Mouse (Mus musculus): ENCODE measurements around the gene Sdccag8. TPM values are rescaled to one million over a fixed set of nuclear protein-coding genes. Genes with fewer than 3 reads are reported as not detected.

Gene Sdccag8
- polyA plus RNA-seq, 1 experiment from 2014 or later, result 28.8 TPM

- no peaks in the 10 kb centered on the region for H3K27me3 ChIP-seq
- H3K36me3 ChIP-seq (ENCODE audit: poor library complexity, severe bottlenecking), result no peaks in the 10 kb centered on the region
- ATAC-seq, result no peak
- H3K9me3 ChIP-seq (replicated peaks), result no peaks in the 10 kb centered on the region
- 89% methylated on average over 2 of the region's 2 CpGs for WGBS
- no peak overlapping the region for H3K4me2 ChIP-seq
- no peak overlapping the region for H3K9ac ChIP-seq
- H3K4me3 ChIP-seq, result no peak overlapping the region
- H3K4me1 ChIP-seq, result peaks cover 20% of the 10 kb centered on the region
- no peak overlapping the region for H3K27ac ChIP-seq
Observed at GRCm38 (mm10) chr1:176818147-176818546, 3.7 kb downstream of the Sdccag8 start.

DNA sequence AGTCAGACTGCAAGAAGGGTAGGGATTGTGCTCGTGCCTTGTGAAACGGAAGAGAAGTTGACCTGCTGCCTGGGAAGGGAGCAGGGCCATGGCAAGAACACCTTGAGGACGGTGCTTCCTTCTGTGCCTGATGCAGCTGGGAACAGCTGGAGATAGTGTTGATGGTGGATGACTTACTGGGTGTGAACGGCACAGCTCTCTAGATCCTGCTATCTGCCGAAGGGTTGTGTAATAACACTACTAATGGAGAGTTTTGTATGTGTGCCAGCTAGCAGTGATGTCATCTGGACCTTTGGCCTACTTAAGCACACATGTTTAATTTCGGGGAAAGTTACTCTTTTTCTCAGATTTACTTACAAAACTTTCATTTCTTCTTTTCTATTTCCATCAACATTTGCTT, 4.3 kb downstream of the Sdccag8 start:
- H3K4me3 ChIP-seq, result no peak overlapping the region
- no peaks in the 10 kb centered on the region for H3K36me3 ChIP-seq (ENCODE audit: poor library complexity, severe bottlenecking)
- H3K4me1 ChIP-seq, result peaks cover 20% of the 10 kb centered on the region
- 74% methylated on average over 6 of the region's 6 CpGs for WGBS
- H3K9me3 ChIP-seq (replicated peaks), result no peaks in the 10 kb centered on the region
- ATAC-seq, result no peak
- H3K27ac ChIP-seq, result no peak overlapping the region
- no peak overlapping the region for H3K4me2 ChIP-seq
- H3K27me3 ChIP-seq, result no peaks in the 10 kb centered on the region
- no peak overlapping the region for H3K9ac ChIP-seq

- no peak for ATAC-seq
- no peak overlapping the region for H3K4me3 ChIP-seq
- H3K4me2 ChIP-seq, result no peak overlapping the region
- peaks cover 9% of the 10 kb centered on the region; the same call in 1 of the 2 replicates for H3K4me1 ChIP-seq
- no peaks in the 10 kb centered on the region for H3K27me3 ChIP-seq
- 0 out of 2 replicates have a peak, but pooled peaks cover 4% of the 10 kb centered on the region for H3K36me3 ChIP-seq (ENCODE audit: poor library complexity, severe bottlenecking)
- no peaks in the 10 kb centered on the region for H3K9me3 ChIP-seq (replicated peaks)
- WGBS, result 68% methylated on average over 1 of the region's 1 CpGs
- H3K9ac ChIP-seq, result no peak overlapping the region
- H3K27ac ChIP-seq, result 0 out of 2 replicates have a peak overlapping the region, but pooled peaks have one; percentile 16
Observed at GRCm38 (mm10) chr1:176821929-176822328, 7.5 kb downstream of the Sdccag8 start.

GRCm38 (mm10) chr1:176822949-176823348, 8.5 kb downstream of the Sdccag8 start:
- 90% methylated on average over 4 of the region's 4 CpGs for WGBS
- Histone ChIP-seq H3K9ac (no peak overlapping the region), H3K4me2 (no peak overlapping the region), H3K36me3 (ENCODE audit: poor library complexity, severe bottlenecking) (0 out of 2 replicates have a peak, but pooled peaks cover 4% of the 10 kb centered on the region), H3K27ac (no peak overlapping the region), H3K4me1 (peaks cover 9% of the 10 kb centered on the region; the same call in 1 of the 2 replicates), H3K27me3 (no peaks in the 10 kb centered on the region), H3K9me3 (replicated peaks) (no peaks in the 10 kb centered on the region), H3K4me3 (no peak overlapping the region)
- ATAC-seq, result no peak

- H3K9me3 ChIP-seq (replicated peaks), result no peaks in the 10 kb centered on the region
- no peak overlapping the region for H3K27ac ChIP-seq
- H3K9ac ChIP-seq, result no peak overlapping the region
- H3K4me1 ChIP-seq, result peaks cover 9% of the 10 kb centered on the region; the same call in 1 of the 2 replicates
- no peaks in the 10 kb centered on the region for H3K27me3 ChIP-seq
- 93% methylated on average over 8 of the region's 8 CpGs for WGBS
- ATAC-seq, result no peak
- H3K4me3 ChIP-seq, result no peak overlapping the region
- H3K36me3 ChIP-seq (ENCODE audit: poor library complexity, severe bottlenecking), result 0 out of 2 replicates have a peak, but pooled peaks cover 4% of the 10 kb centered on the region
- no peak overlapping the region for H3K4me2 ChIP-seq
Observed at GRCm38 (mm10) chr1:176823889-176824288, 9.4 kb downstream of the Sdccag8 start.

DNA sequence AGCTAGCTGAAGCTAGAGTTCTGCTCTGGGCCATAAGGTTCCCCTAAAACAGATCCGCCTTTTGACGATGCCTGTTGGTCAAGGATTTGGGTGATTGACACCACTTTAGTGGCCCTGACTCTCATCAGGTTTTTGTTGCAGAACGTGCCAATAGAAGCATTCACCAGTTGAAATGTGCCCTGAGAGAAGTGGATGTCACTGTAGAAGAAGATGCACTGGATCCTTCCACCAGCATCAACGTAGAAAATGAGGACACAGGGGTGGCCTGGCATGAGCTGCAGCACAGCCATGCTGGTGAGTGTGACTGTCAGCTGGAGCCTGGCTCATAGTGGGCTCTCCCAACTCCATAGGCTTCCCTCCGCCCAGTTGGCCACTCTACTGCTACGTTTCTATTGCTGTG, 10.2 kb downstream of the Sdccag8 start:
- no peak for ATAC-seq
- no peak overlapping the region for H3K4me3 ChIP-seq
- no peaks in the 10 kb centered on the region for H3K27me3 ChIP-seq
- H3K9me3 ChIP-seq (replicated peaks), result no peaks in the 10 kb centered on the region
- H3K9ac ChIP-seq, result no peak overlapping the region
- peaks cover 9% of the 10 kb centered on the region; the same call in 1 of the 2 replicates for H3K4me1 ChIP-seq
- H3K36me3 ChIP-seq (ENCODE audit: poor library complexity, severe bottlenecking), result 0 out of 2 replicates have a peak, but pooled peaks cover 4% of the 10 kb centered on the region
- 83% methylated on average over 6 of the region's 6 CpGs for WGBS
- no peak overlapping the region for H3K4me2 ChIP-seq
- no peak overlapping the region for H3K27ac ChIP-seq

GRCm38 (mm10) chr1:176825084-176825483, 10.6 kb downstream of the Sdccag8 start:
- Histone ChIP-seq H3K36me3 (ENCODE audit: poor library complexity, severe bottlenecking) (0 out of 2 replicates have a peak, but pooled peaks cover 4% of the 10 kb centered on the region), H3K4me1 (peaks cover 9% of the 10 kb centered on the region; the same call in 1 of the 2 replicates), H3K27me3 (no peaks in the 10 kb centered on the region), H3K9me3 (replicated peaks) (no peaks in the 10 kb centered on the region), H3K4me3 (no peak overlapping the region), H3K9ac (no peak overlapping the region), H3K27ac (no peak overlapping the region), H3K4me2 (no peak overlapping the region)
- no peak for ATAC-seq
- 74% methylated on average over 4 of the region's 4 CpGs for WGBS

DNA sequence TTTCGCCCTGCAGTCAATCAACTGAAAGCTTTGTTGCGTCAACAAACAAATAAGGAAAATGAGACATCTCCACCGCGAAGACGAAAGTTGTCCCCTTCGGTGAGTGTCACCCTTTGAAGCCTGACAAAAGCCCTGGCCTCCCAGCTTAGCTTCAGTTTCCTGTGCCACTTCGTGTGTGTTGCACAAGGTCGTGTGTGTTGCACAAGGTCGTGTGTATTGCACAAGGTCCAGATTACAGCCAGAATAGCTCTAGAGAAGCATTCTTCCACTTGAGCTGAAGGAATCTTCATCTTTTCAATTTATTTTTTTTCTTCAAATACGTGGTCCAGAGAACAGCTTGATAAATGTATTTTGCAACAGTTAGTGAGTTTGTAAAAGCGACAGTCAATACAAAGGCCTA, 11.7 kb downstream of the Sdccag8 start:
- H3K27ac ChIP-seq, result no peak overlapping the region
- peaks cover 9% of the 10 kb centered on the region; the same call in 1 of the 2 replicates for H3K4me1 ChIP-seq
- no peak for ATAC-seq
- no peaks in the 10 kb centered on the region for H3K27me3 ChIP-seq
- H3K4me3 ChIP-seq, result no peak overlapping the region
- 0 out of 2 replicates have a peak, but pooled peaks cover 4% of the 10 kb centered on the region for H3K36me3 ChIP-seq (ENCODE audit: poor library complexity, severe bottlenecking)
- WGBS, result 87% methylated on average over 11 of the region's 11 CpGs
- H3K9me3 ChIP-seq (replicated peaks), result no peaks in the 10 kb centered on the region
- H3K9ac ChIP-seq, result no peak overlapping the region
- H3K4me2 ChIP-seq, result no peak overlapping the region

DNA sequence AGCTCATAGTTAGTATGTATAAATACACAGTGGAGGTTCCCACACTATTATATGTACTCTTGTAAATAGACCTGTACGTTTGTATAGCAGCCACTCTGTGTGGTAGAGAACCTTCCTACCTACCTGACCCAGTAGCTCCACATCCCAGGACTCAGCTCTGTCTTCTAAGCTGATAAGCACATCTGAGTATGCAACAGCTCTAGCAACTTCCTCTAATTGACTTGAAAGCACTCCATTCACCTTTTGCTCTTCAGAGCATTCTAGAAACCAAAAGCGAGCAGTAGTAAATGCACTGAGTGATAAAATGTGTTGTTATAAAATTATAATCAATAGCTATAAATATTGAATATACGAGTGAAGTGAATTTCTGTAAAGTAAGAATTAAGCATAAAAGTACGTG, 12.5 kb downstream of the Sdccag8 start:
- no peak overlapping the region for H3K4me2 ChIP-seq
- H3K36me3 ChIP-seq (ENCODE audit: poor library complexity, severe bottlenecking), result peaks cover 10% of the 10 kb centered on the region; the same call in 1 of the 2 replicates
- H3K9ac ChIP-seq, result no peak overlapping the region
- no peak overlapping the region for H3K4me3 ChIP-seq
- H3K27me3 ChIP-seq, result no peaks in the 10 kb centered on the region
- H3K4me1 ChIP-seq, result peaks cover 4% of the 10 kb centered on the region; the same call in 1 of the 2 replicates
- H3K9me3 ChIP-seq (replicated peaks), result no peaks in the 10 kb centered on the region
- H3K27ac ChIP-seq, result no peak overlapping the region
- no peak for ATAC-seq
- WGBS, result 90% methylated on average over 4 of the region's 4 CpGs

DNA sequence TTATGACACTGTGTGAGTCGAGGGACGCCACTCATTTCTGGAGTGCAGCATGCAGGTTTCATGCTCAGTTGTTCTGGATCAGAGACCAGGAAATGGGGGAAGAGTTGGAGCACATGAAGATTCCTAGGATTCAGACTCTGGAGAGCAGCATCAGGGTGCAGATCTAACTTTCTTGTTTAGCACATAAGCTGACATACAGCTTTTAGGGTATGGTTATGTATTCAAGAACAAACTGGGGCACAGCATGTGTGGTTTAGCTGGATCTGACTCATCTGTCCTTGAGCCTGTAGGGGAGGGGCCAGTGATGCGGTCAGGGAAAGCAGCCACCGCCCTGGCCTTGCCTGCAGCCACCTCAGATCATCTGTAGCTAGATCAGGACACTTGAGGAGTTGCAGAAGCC, 12.9 kb downstream of the Sdccag8 start:
- 87% methylated on average over 4 of the region's 4 CpGs for WGBS
- no peak for ATAC-seq

DNA sequence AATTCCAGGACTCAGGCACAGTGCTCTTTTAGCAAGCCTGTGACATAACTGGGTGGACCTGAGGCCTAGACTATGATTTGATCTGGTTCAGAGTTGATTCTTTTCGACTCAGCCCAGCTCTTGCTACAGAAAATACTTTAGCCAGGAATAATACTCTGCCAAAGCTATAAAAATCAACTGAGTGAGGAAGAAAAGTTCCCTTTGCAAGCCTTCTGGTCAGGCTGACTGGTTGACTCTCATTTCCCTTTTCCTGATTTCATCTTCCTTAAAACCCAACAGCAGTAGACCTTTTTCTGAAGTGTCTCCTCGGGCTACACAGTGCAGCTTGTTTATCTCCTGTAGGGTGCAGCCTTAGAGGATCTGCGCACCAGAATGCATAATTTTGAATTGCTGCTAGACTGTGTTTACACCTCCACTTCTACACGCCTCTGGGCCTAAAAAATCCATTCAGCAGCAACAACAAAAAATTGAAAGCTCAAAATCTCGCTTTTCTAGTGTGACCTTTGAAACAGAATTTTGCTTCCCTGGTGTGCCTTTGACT, 13.6 kb downstream of the Sdccag8 start:
- ATAC-seq, result no peak
- Histone ChIP-seq H3K9me3 (replicated peaks) (no peaks in the 10 kb centered on the region), H3K9ac (no peak overlapping the region), H3K4me2 (no peak overlapping the region), H3K36me3 (ENCODE audit: poor library complexity, severe bottlenecking) (peaks cover 10% of the 10 kb centered on the region; the same call in 1 of the 2 replicates), H3K4me3 (no peak overlapping the region), H3K27me3 (no peaks in the 10 kb centered on the region), H3K27ac (no peak overlapping the region), H3K4me1 (no peaks in the 10 kb centered on the region)
- 74% methylated on average over 5 of the region's 5 CpGs for WGBS

More for the DNA sequence above, 12.9 kb downstream of the Sdccag8 start:
- no peaks in the 10 kb centered on the region for H3K27me3 ChIP-seq
- H3K9me3 ChIP-seq (replicated peaks), result no peaks in the 10 kb centered on the region
- no peak overlapping the region for H3K4me2 ChIP-seq
- peaks cover 10% of the 10 kb centered on the region; the same call in 1 of the 2 replicates for H3K36me3 ChIP-seq (ENCODE audit: poor library complexity, severe bottlenecking)
- 0 out of 2 replicates have a peak, but pooled peaks cover 2% of the 10 kb centered on the region for H3K4me1 ChIP-seq
- H3K9ac ChIP-seq, result no peak overlapping the region
- no peak overlapping the region for H3K4me3 ChIP-seq
- H3K27ac ChIP-seq, result no peak overlapping the region

DNA sequence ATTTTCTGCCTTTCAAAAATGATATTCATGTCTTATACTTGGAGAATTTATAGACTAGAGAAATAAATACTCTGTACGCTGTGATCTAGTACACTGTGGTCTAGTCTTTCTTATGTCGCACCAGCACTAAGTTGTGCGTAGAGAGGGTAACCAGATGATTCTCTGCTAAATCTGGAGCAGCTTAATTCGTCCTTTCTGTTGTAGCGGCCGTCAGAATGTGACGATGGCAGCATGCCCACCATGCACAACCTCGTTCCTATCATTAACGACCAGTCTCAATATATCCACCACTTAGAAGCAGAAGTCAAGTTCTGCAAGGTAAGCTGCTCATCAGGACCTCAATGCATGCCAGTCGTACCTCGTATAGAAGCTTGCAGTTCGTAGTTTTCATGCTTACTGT, 14.2 kb downstream of the Sdccag8 start:
- Histone ChIP-seq H3K9me3 (replicated peaks) (no peaks in the 10 kb centered on the region), H3K27me3 (no peaks in the 10 kb centered on the region), H3K4me3 (no peak overlapping the region), H3K4me2 (no peak overlapping the region), H3K36me3 (ENCODE audit: poor library complexity, severe bottlenecking) (peaks cover 10% of the 10 kb centered on the region; the same call in 1 of the 2 replicates), H3K4me1 (no peaks in the 10 kb centered on the region), H3K9ac (no peak overlapping the region), H3K27ac (no peak overlapping the region)
- WGBS, result 86% methylated on average over 12 of the region's 12 CpGs
- no peak for ATAC-seq

All from forebrain, embryonic 13.5 days (tissue).